In genomic region chr19:36111054-36111895, GRCm38 (mm10) we compare ENCODE assay signal across 9 mouse cellular contexts. TPM values are rescaled to one million over a fixed set of nuclear protein-coding genes. Genes with fewer than 3 reads are reported as not detected.
A peak's percentile ranks its signal among the peaks of the same experiment; 100 is the strongest.
DNase-seq lines count a peak whose midpoint lies in the region; ATAC-seq and TF ChIP-seq lines count a peak whose summit lies in the region.
"Had no signal": no experiment of that assay in that cellular context is flagged by ENCODE, and none has a peak within 500 bp of the region (broad histone marks: within the 10 kb centered on the region; RNA-seq: fewer than 3 reads in every experiment).

No protein-coding gene starts in this region.

- 27% methylated on average over 7 of the region's 7 CpGs for WGBS in kidney, embryonic 16.5 days
- 37% methylated on average over 7 of the region's 7 CpGs for WGBS in embryonic facial prominence, embryonic 10.5 days

- 0 out of 2 replicates have a peak, but pooled peaks have one; percentile 10 for TF ChIP-seq CTCF in G1E (IDR thresholded peaks at IDR 0.05; ENCODE audit: low read depth, low read length)

- H3K4me1 ChIP-seq in kidney, embryonic 16.5 days (ENCODE audit: insufficient read depth, low read length): no peaks in the 10 kb centered on the region
- no peaks in the 10 kb centered on the region for H3K4me1 ChIP-seq in G1E (ENCODE audit: insufficient read depth, low read depth, low read length)
- H3K4me1 ChIP-seq in embryonic facial prominence, embryonic 10.5 days: peaks cover 8% of the 10 kb centered on the region

- no peak overlapping the region for H3K4me3 ChIP-seq in kidney, embryonic 16.5 days (ENCODE audit: low read length)
- no peak overlapping the region for H3K4me3 ChIP-seq in G1E (ENCODE audit: low read depth, low read length)
- H3K4me3 ChIP-seq in embryonic facial prominence, embryonic 10.5 days: no peak overlapping the region

- no peak overlapping the region for H3K9ac ChIP-seq in kidney, embryonic 16.5 days (replicated peaks; ENCODE audit: low read length)

- DNase-seq in kidney, adult 8-10 months: no peak
- DNase-seq in G1E (ENCODE audit: low spot score): no peak
- DNase-seq in embryonic facial prominence, embryonic 10.5 days (ENCODE audit: low spot score): peak; percentile 59
- peak; percentile 68 for DNase-seq in induced T-regulatory cell, adult 2 months (ENCODE audit: low read depth)
- peak; percentile 70 for DNase-seq in retina, embryonic 14.5 days (ENCODE audit: low spot score)
- DNase-seq in right cerebral cortex, adult 18-20 months: no peak
- no peak for DNase-seq in left cerebral cortex, postnatal 36 days (ENCODE audit: low spot score in 2 of 2)

- no peaks in the 10 kb centered on the region for H3K36me3 ChIP-seq in kidney, embryonic 16.5 days (ENCODE audit: insufficient read depth, low read length)
- H3K36me3 ChIP-seq in G1E (replicated peaks): peaks cover 3% of the 10 kb centered on the region
- H3K36me3 ChIP-seq in embryonic facial prominence, embryonic 10.5 days (replicated peaks): no peaks in the 10 kb centered on the region

- H3K4me2 ChIP-seq in kidney, embryonic 16.5 days (replicated peaks; ENCODE audit: low read depth, low read length): no peak overlapping the region

- intact Hi-C loops in left cerebral cortex, postnatal 36 days (cut with DNase I): loop anchor here (2.0 kb wide), 1 partner anchor 330 kb away; no protein-coding TSS in a partner anchor

- peak; percentile 70; the same call in 1 of the 2 replicates for ATAC-seq in kidney, embryonic 16.5 days (ENCODE audit: low FRiP score, low TSS enrichment)
- no peak for ATAC-seq in G1E (ENCODE audit: extremely low read depth, insufficient number of reproducible peaks, low FRiP score, poor library complexity, severe bottlenecking)

- no peak overlapping the region for H3K27ac ChIP-seq in kidney, embryonic 16.5 days (ENCODE audit: low read length)
- H3K27ac ChIP-seq in embryonic facial prominence, embryonic 10.5 days (replicated peaks): no peak overlapping the region

- no peaks in the 10 kb centered on the region for H3K27me3 ChIP-seq in kidney, embryonic 16.5 days (ENCODE audit: insufficient read depth, low read length)
- H3K27me3 ChIP-seq in G1E (ENCODE audit: insufficient read depth, low read length): peaks cover 8% of the 10 kb centered on the region; the same call in 1 of the 2 replicates
- peaks cover 13% of the 10 kb centered on the region; the same call in 1 of the 2 replicates for H3K27me3 ChIP-seq in embryonic facial prominence, embryonic 10.5 days (replicated peaks; ENCODE audit: low read depth, poor library complexity, severe bottlenecking)

- H3K9me3 ChIP-seq in kidney, embryonic 16.5 days (ENCODE audit: low read length): no peaks in the 10 kb centered on the region
- H3K9me3 ChIP-seq in G1E (replicated peaks): no peaks in the 10 kb centered on the region
- H3K9me3 ChIP-seq in embryonic facial prominence, embryonic 10.5 days: no peaks in the 10 kb centered on the region

RNA-seq across cellular contexts. Expression of gene Ankrd1, which starts 8.6 kb away (rescaled TPM):
- polyA plus RNA-seq in kidney, embryonic 16.5 days (2015; fragmentation: Nextera tagmentation; extraction: Ambion mirVana): 0.40 and 0.47 TPM in 2 replicates
- total RNA-seq in G1E (2014; fragmentation: Nextera tagmentation): not detected in 2 replicates
- 0.22 TPM in 1 of 2 replicates, not detected in the other for total RNA-seq in G1E (2017)
- polyA plus RNA-seq in G1E (2012): not detected in 2 replicates
- polyA plus RNA-seq in embryonic facial prominence, embryonic 10.5 days (2016; fragmentation: Nextera tagmentation; extraction: Ambion mirVana): 0.31 and 1.4 TPM in 2 replicates
- not detected for total RNA-seq in left cerebral cortex, postnatal 36 days (2021)
- total RNA-seq: common myeloid progenitor, adult 5-6 weeks had no signal

RNA-seq across cellular contexts. Expression of gene Rpp30, which starts 27.8 kb away (rescaled TPM):
- polyA plus RNA-seq in kidney, embryonic 16.5 days (2015; fragmentation: Nextera tagmentation; extraction: Ambion mirVana): 63.4 and 67.9 TPM in 2 replicates
- total RNA-seq in G1E (2014; fragmentation: Nextera tagmentation) (87.4 and 113 TPM in 2 replicates), G1E (2017) (43.6 and 53.9 TPM in 2 replicates)
- polyA plus RNA-seq in G1E (2012): 4.0 and 4.2 TPM in 2 replicates
- polyA plus RNA-seq in embryonic facial prominence, embryonic 10.5 days (2016; fragmentation: Nextera tagmentation; extraction: Ambion mirVana): 106 and 113 TPM in 2 replicates
- 10 to 100 TPM; 16.2 to 17.7 TPM for total RNA-seq in left cerebral cortex, postnatal 36 days (2021)

RNA-seq across cellular contexts. Expression of gene Htr7, which starts 54.0 kb away (rescaled TPM):
- 0.05 and 0.08 TPM in 2 replicates for polyA plus RNA-seq in kidney, embryonic 16.5 days (2015; fragmentation: Nextera tagmentation; extraction: Ambion mirVana)
- total RNA-seq in G1E (2014; fragmentation: Nextera tagmentation) (not detected in 2 replicates), G1E (2017) (0.05 TPM in 1 of 2 replicates, not detected in the other)
- not detected in 2 replicates for polyA plus RNA-seq in G1E (2012)
- polyA plus RNA-seq in embryonic facial prominence, embryonic 10.5 days (2016; fragmentation: Nextera tagmentation; extraction: Ambion mirVana): 0.39 and 0.42 TPM in 2 replicates
- 10 to 100 TPM; 12.4 to 12.6 TPM for total RNA-seq in left cerebral cortex, postnatal 36 days (2021)
- total RNA-seq: common myeloid progenitor, adult 5-6 weeks had no signal

Comparison
In these comparisons a context has a peak if more than half of its experiments do, and no peak if none do; other contexts are left out.
1. DNase-seq: peak in embryonic facial prominence, embryonic 10.5 days (single experiment), induced T-regulatory cell, adult 2 months (single experiment) and retina, embryonic 14.5 days (single experiment); none in kidney, adult 8-10 months (0 of 2), G1E (single experiment), right cerebral cortex, adult 18-20 months (single experiment) and left cerebral cortex, postnatal 36 days (0 of 2).
2. RNA of gene Rpp30, which starts 27.8 kb away (polyA plus RNA-seq): 106 to 113 TPM in embryonic facial prominence, embryonic 10.5 days and 63.4 to 67.9 TPM in kidney, embryonic 16.5 days; 4.0 to 4.2 TPM in G1E; every median in the first group is over 10 times any median in the second.